Mouse (Mus musculus) gastrocnemius, postnatal 4 days (tissue): Measurements from ENCODE around the gene Epb41. TPM values are rescaled to one million over a fixed set of nuclear protein-coding genes. Genes with fewer than 3 reads are reported as not detected.

Experiments used
- DNase-seq, 2 experiments: peaks; one replicate each; pipeline ENCODE4 v3.0.0; 2021 to 2022; ENCODE audit warnings: low spot score in 2 of 2, mixed read lengths in 2 of 2
- total RNA-seq, 2 experiments: library from RNA; stranded (reverse); gene quantifications; 2 replicates each; pipeline ENCODE4 v1.2.3; 2021

Gene Epb41
- total RNA-seq, 2 experiments from 2014 or later = 35.5 to 43.1 TPM

DNA sequence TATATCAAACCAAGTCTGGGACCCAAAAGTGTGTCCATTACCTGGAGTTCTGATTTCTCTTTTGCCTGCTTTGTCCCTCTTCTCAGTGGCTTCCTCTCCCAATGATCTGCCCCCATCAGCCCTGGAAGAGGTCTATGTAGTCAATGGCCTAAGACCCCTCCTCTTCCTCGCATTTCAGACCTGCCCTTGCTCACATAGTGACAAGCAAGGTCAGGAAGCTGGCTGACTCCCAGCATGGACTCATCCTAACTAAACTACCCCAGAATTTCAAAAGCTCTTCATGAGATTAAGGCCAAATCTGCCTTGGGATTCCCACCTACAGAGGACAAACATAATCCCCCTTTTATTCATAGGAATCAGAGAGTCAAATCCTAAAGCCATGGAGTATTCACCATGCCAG is 675 bp upstream of the Epb41 start:
- no peak for DNase-seq

DNA sequence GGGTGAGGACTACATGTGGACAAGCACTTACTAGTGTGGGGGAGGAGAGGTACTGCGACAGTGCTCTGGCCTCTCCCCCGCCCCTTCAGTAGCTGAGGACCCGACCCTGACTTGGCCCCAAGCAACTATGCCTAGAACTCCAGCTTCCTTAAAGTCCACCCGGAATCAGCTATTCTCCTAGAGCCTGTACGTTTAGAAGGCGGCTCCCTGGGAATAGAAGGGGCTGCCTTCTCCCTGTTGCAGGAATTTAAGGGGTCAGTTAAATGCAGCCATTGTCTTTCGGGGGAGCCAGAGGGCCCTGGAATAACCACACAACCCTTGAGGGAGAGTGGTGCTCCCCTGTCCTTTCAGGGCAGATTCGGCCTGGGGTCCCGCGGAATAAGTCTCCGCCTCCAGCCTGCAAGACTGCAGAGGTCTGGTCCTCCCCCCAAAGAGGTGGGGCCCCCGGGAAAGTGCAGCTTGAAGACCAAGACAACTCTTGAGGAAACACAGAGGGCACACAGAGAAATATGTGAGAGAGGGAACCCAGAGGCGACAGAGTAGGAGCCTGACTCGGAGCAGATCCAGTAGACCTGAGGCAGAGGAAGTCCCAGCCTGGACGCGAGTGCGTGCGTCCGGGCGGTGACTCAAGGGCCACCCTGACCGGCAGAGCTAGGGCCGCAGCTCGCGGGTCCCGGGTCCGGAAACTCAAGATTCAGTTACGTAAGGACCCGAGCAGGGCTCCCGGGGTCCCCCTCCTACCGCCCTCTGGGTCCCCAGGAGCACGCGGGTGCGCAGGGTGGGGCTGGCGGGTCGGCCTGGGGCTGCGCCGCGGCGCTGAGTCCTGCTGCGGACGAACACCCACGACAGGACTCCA is 816 bp downstream of the Epb41 start, which contains the start of gene Gm10300:
Gene Gm10300 (plus strand): TSS at position 621 of the 856 bp plus-strand sequence.
- peak; percentile 25 to 41 for DNase-seq

DNA sequence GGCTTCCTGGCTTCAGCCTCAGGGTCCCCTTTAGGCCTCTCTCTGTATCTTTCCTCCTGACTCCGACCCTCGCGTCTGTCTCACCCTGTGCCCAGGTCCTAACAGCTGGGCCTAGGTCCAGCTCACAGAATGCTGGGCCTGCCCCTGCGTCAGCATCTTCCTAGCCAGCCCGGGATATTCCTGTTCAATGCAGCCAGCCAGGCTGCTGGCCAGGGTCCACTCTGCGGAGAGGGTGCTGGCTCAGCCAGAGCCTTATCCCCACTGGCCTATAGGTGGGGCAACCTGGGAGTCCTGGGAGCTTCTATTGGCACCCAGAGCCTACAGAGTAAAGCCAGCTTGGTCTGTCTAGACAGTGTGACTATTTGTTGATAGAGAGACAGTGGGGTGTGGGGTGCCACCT is 2.2 kb downstream of the Epb41 start:
- DNase-seq = no peak

DNA sequence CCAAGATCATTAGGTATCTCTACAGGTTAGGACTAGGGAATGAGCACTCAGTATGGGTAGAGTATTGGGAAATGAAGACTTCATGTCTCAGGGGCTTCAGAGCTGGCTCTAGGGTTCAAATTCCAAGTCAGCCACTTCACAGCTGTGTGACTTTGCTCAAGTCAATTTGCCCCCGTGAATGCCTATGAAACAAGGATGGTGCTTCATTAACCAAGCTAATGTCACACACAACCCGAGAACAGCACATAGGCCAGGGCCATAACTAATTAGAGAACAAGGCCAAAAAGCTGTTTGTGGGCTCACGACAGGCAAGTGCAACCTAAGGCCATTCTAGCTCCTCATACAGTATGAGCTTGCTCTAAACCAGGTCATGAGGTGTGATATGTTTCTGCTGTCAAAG is 3.0 kb downstream of the Epb41 start:
- no peak for DNase-seq

DNA sequence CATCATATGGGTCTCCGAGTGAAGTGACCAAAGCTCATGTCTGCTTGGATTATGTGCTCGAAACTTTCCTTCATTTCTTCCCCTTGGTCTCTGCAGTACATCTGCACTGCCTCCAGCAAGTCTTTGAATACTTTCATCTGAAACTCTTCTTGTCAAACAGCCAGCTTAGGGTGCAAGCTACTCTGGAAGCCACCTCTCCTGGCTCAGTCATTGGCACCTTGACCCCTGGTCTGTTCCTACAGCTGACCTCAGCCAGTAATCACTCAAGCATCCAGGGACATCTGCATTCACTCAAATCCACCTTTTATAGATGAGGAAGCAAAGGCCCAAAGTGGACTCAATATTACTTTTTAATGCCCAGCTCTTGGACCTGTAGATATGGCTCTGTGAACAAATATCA is 3.4 kb downstream of the Epb41 start:
- no peak for DNase-seq

DNA sequence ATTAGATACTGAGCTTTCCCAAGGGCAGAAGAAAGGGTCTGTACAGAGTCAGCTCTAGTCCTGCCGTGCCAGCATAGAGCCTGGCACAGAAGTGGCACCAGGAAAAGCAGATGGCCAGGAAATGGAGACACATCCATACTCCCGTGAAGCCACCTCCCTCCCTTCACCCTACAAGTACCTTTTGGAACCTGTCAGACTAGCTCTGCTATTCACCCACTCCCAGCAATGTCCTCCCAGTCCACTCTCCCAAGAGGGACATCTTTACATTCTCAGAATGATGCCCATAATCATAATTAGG is 7.2 kb downstream of the Epb41 start:
- DNase-seq = no peak

DNA sequence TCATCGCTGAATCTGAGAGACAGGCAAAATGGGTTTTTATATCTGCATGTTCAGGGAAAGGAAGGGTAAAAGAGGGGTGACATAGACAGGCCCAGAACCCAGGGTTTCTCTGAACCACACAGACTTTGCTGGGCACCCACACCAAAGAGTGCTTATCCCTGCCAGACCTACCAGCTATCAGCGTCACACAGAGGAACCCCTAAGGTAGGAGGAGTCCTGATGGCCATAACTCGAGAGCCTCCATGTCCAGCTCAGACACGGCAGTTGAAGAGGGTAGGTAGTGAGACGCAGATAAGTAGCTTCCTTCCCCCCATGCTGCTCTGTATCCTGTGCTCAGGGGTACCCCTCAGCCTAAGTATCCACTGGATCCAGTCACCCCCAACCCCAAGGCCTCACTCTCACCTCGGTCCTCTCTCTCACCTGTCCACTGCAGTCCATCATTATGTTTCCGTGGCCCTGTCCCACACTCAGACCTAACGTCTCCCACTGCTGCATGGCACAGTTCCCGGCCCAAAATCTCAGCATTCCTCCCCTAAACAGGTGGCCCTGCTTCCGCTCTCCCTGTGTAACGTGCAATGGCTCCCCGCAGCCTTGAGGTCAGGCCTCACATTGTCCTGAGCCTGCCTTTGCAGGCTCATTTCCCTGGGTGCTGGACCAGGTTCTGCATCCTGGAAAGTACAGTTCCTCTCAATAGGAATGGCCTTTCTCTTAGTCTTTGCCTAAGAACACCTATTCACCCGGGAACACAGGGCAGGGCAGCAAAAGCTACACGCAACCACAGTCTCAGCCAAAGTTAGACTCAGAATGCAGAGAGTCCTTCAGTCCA is 7.8 kb downstream of the Epb41 start:
- no peak for DNase-seq

DNA sequence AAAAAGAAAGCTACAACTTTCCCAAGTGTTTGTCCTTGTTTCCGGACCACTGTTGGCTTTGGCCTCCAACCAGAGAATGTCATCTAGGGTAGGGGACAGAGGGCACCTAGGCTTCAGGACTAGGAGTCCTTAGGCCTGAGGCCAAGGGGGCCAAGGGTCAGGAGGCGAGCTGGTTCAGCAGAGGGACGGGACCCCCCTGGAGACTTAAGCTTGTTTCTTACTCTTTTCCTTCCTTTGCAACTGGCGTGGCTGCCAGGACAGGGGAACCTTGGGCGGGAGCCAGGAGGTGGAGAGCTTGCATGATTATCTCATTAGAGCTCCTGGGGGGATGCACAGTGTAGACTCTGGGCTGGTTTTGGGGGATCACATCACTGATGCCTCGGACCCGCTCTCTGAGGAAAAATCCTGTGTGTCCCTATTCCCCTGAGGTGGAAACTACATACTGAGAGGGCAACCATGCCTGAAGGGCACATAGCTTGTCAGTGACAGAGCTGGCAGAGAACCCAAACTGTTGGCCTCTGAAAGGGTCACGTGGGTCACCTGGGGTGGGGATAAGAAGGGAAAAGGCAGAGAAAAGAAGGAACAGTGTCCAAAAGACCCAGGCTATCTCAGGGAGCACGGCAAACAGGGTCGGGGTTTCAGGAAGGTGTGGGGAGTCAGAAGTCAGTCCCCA is 8.9 kb downstream of the Epb41 start:
- no peak for DNase-seq

DNA sequence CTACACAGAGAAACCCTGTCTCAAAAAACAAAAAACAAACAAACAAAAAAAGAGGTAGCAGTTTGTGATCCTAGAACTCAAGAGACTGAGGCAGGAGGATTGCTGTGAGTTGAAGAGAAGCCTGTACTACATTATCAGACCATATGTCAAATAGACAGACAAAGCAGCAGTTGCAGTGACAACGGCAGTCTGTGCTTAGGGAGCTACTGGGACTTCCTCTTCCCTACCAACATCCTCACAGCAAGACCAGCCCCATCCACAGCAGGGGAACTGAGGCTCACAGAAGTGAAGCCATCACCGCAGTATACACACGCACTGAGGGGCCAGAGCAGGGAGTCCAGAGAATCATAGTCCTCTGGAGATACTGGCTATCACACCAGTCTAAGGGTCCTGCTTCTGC is 9.5 kb downstream of the Epb41 start:
- no peak for DNase-seq

DNA sequence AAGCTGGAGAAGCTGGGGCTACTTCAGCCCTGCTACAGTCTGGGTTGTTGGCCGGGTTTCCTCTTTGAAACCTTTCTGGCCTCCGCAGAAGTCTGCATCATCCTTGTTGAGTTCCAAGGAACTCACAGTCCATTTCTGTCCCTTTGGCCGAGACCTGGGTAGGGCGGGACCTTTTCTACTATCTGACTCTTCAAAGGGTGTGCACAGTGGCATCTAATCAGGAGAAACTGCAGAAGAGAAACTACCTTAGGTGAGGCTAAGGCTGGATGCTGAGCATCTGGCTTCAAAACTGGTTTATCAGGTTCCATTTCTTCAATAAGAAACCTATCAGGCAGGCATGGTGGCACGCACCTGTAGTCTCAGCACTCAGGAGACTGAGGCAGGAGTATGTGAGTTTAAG is 10.6 kb downstream of the Epb41 start:
- DNase-seq = no peak

DNA sequence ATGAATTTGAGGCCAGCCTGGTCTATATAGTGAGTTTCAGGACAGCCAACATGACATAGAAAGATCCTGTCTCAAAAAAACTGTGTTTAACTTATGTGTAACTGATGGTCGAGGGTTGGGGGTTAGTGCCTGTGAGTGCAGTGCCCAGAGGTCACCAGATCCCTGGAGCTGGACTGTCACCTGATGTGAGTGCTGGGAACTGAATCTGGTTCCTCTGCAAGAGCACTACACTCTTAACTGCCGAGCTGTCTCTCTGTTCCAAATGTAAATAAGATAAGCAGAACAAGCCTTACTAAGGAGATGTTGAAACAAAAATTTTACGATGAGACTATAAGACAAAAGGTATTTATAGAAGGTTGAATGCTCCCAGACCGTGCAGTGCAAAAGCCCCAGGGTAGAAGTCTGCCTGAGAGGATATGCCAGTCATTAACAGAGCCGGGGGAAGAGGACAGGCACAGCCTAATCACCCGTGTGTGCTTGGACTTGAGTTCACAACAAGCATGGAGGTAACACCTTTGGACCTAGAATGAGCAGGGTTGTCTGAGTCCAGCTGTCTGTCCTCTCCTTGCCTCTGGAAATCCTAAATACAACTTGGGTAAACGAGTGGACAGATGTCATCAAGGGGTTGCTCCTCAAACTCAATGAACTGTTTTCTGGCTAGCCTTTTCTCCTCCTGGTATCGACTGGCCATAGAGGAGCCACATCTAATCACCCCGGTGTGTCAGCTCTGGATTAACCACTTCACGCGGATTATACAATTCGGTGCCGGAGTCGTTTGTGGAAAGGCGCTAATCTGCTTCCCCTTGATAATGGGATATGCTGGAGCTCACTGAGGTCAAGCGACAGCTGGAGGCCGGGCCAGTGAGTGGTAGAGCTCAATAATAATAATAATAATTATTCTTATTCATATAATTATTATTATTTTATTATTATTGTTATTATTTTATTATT is 11.9 kb downstream of the Epb41 start:
- no peak for DNase-seq

DNA sequence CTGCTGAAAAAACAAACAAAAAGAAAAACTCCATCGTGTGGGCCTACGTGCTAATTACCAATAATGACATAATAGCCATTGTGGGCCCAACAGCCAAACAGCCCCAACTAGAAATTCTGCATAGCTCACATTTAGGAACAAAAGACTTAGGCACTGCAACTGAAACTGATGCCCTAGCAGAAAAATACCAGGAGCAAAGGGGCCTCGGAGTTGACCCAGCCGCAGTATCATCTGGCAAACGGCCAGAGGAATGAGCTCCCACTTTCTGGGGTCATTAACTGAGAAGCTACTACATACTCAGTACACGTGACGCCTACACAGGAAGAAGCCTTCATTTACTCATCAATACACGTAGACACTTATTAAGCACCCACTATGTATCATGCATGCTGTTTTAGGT is 12.8 kb downstream of the Epb41 start:
- DNase-seq = no peak

DNA sequence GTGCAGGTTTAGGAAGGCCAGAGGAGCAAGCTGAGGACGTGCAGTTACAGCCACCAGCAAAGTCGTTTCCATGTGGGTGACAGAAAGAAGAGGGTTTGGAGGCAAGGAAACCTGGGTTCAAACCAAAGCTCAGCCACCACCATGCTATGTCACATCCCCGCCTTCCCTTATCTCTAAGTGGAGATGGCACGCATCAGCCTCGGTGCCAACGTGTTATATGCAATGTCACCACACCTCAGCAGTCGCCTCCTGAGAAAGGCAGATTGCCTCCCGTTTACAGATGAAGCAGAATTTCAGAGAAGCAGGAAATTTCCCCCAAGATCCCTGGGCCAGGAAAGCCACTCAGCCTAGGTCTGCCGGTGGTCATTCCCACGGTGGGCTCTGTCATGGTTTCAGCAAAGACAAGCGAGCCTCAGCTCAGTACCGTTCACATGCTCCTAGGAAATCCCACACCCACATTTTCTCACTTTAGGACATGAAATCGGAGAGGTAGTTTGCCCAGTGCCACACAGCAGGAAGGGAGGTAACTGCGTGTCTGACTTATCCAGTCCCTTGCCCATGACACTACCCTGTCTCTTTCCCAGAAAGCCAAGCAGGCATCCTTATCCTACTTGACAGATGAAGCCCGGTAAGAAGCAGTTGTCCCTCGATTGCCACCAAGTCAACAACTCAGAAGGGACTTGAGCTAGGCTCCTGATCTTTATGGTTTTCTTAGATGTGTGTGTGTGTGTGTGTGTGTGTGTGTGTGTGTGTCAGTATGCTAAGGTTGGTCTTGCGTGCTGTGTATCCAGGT is 14.9 kb downstream of the Epb41 start:
- no peak for DNase-seq

DNA sequence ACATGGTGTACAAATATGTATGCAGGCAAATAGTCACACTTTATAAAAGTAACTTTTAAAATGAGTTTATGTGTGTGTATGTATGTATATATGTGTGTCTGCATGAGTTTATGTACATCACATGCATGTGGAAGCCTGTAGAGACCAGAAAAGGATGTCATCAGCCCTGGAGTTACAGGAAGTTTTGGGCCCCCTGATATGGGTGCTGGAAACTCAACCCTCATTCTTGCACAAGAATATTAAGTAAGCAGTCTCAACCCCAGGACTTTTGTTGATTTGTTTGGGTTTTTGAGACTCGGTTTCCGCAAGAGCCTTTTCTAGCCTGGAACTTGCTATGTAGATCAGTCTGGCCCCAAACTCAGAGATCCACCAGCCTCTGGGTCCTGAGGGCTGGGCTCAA is 15.6 kb downstream of the Epb41 start:
- DNase-seq = no peak

DNA sequence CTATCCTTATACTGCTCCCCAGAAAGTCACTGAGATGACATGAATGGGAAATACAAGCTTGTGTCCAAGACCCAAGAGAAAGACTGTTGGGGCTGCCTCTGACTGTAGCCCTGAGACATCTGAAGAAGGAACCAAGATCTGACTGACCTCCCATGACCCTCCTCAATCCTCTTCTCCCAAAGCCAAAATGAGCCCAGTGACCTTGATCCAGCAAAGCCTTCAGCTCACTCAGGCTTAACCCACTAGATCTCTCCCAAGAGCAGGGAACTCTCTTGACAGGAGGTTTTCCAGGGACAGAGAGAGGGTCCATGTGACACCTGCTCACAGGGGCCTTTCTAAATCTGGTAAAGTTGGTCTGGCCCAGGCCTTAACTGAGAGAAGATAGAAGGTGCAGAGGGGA is 17.8 kb downstream of the Epb41 start:
- no peak for DNase-seq

DNA sequence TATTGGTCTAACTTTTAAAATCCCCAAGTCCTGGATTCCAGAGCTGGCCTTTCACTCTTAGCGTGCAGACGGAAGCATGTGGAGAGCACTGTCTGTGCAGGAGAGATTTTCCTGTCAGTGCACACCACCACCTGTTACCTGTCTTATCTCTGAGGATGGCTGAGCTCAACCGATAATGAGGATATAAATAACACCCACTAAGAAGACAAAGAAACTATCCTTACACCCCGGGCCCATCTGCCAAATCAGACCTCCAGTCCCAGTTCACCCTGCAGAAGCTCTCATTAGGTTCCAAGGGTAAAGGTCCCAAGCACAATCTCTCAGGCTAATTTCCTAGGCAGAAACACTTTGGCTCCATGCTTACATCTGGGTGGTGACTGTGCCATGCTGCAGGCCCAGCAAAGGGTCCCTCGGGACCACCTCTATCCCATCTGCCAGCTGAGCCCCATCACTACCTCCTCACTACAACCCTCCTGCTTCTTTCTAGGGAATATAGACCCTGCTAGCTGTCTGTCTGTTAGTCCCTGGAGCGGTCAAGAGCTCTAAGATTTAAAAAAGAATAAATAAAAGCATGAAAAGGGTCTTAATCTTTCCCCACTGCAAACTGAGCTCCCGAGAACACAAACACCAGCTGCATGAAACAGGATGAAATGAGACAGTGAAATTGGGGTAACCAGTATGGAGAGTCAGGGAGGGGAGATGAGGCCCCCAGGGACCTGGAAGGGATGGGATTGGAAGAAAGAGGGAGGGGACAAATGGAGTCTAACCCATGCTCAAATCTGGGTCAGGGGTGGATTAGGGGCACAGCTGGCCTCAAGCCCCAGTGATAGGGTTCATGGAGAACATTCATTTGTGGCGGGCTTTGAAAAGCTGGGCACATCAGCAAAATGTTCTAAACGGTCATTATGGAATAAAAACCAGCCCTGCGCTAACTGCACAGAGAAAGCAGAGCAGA is 23.5 kb downstream of the Epb41 start:
- DNase-seq = no peak

DNA sequence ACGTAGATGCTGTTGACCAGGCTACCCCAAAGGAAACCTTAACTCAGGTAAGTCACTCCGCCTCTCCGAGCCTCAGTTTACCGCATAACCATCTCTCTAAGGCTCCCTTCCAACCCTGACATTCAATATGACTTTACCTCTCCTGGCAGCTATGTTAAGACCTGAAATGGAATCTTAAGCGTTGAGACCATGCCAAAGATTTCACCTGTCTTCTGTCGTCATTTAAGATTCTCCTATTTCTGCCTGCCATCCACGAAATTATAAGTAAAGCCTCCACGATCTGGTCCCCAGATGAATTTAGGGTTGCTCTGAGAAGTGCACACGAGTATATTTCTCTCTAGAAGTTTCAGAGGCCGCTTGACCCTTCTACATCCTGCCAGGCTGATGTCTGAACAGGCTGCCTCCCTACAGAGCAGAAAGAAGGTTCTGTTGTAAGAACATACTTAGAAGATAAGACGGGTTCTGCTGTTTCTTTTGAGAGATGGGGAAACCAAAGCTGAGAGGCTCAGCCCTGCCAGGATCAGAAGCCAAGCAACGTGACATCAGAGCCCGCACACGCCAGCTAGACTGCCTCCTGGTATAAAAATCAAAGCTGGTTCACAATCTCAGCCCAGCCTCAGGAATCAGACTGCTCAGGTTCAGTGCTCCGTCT is 25.4 kb downstream of the Epb41 start:
- DNase-seq = no peak

DNA sequence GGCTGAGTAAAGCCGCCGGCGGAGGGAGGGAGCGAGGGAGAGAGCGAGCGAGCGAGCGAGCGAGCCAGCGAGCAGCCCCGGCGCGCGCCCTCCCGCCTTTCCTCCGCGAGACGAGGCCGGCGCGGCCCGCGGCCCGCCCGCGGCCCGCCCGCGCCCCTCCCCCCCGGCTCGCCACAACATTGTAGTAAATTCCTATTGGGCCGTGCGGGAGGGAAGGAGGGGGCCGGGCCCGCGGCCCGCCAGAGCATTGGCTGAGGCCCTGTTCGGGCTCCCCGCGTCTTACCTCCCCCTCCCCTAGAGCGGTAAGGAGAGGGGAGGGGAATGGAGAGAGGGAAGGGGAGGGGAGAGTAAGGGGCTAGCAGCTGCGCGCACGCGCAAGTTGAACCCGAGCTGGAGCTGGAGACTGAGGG is 26.1 kb downstream of the Epb41 start:
- DNase-seq = peak; percentile 77 to 87
